Mouse (Mus musculus) liver, adult 2 months (tissue): ENCODE measurements around the gene Pax8.

ENCODE experiments used
- CTCF ChIP-seq: fragments of 200-500 bp; IDR thresholded peaks from 2 replicates; pipeline ENCODE4 v1.5.1; 2011; ENCODE audit warnings: low read depth, low read length, control low read depth
- POLR2A ChIP-seq: fragments of 200-500 bp; IDR thresholded peaks from 2 replicates; pipeline ENCODE4 v1.6.1; 2011; ENCODE audit warnings: low read length, control low read depth; ENCODE audit not compliant: insufficient read depth; ENCODE audit errors: extremely low read depth

- no peak for TF ChIP-seq CTCF
- TF ChIP-seq POLR2A = no peak
Measured at GRCm38 (mm10) chr2:24521430-24522226, 46.2 kb upstream of the Pax8 start.
